Mouse (Mus musculus) thymus, postnatal 0 days (tissue): ENCODE results near the gene Pyroxd1. TPM values are rescaled to one million over a fixed set of nuclear protein-coding genes. Genes with fewer than 3 reads are reported as not detected.

ENCODE experiments used
- DNase-seq: peaks from one replicate; pipeline ENCODE4 v3.0.0-alpha.2; 2015; ENCODE audit warnings: low spot score
- polyA plus RNA-seq: library from polyadenylated mRNA; unstranded; fragments of >200 nt; fragmentation: Nextera tagmentation; extraction: Ambion mirVana; gene quantifications from 2 replicates; pipeline ENCODE4 v1.2.1, GENCODE M21; 2015

Pyroxd1 gene
- polyA plus RNA-seq, 1 experiment from 2014 or later: 22.6 TPM

- DNase-seq: no peak
Observed at GRCm38 (mm10) chr6:142369568-142369967, 24.1 kb downstream of the Pyroxd1 start.

GRCm38 (mm10) chr6:142377081-142377480, 31.6 kb downstream of the Pyroxd1 start:
- no peak for DNase-seq

- no peak for DNase-seq
Observed at GRCm38 (mm10) chr6:142378576-142379330, 33.3 kb downstream of the Pyroxd1 start.

- no peak for DNase-seq
Observed at GRCm38 (mm10) chr6:142379961-142380360, 34.5 kb downstream of the Pyroxd1 start.

- DNase-seq: no peak
Observed at GRCm38 (mm10) chr6:142381615-142382014, 36.2 kb downstream of the Pyroxd1 start.

GRCm38 (mm10) chr6:142384521-142384920, 39.1 kb downstream of the Pyroxd1 start:
- no peak for DNase-seq

- DNase-seq: no peak
Observed at GRCm38 (mm10) chr6:142386285-142387010, 41.0 kb downstream of the Pyroxd1 start.

GRCm38 (mm10) chr6:142387011-142387754, 41.7 kb downstream of the Pyroxd1 start, which contains the start of the genes Recql and Golt1b:
TSS of gene Recql (minus strand) at chr6:142387087.
TSS of gene Golt1b (plus strand) at chr6:142387221.
- peak; percentile 97 for DNase-seq

- no peak for DNase-seq
Observed at GRCm38 (mm10) chr6:142387755-142388271, 42.4 kb downstream of the Pyroxd1 start.

GRCm38 (mm10) chr6:142389101-142389500, 43.6 kb downstream of the Pyroxd1 start:
- DNase-seq: no peak

- no peak for DNase-seq
Observed at GRCm38 (mm10) chr6:142392312-142392711, 46.9 kb downstream of the Pyroxd1 start.

- DNase-seq: no peak
Observed at GRCm38 (mm10) chr6:142394669-142395068, 49.2 kb downstream of the Pyroxd1 start.

GRCm38 (mm10) chr6:142395756-142396155, 50.3 kb downstream of the Pyroxd1 start:
- no peak for DNase-seq

- no peak for DNase-seq
Observed at GRCm38 (mm10) chr6:142411140-142411539, 65.7 kb downstream of the Pyroxd1 start.

Other genes with a start within 250 kb of the Pyroxd1 start
- gene Slco1a6, start 137.1 kb upstream of the Pyroxd1 start, polyA plus RNA-seq: not detected in 2 replicates
- 11.7 and 14.6 TPM in 2 replicates for gene Iapp, start 47.2 kb upstream of the Pyroxd1 start, polyA plus RNA-seq
- 0.54 and 0.65 TPM in 2 replicates for gene Slco1a5, start 22.7 kb upstream of the Pyroxd1 start, polyA plus RNA-seq
- 44.4 and 48.7 TPM in 2 replicates for gene Recql, start 41.4 kb downstream of the Pyroxd1 start, polyA plus RNA-seq
- 69.2 and 71.7 TPM in 2 replicates for gene Golt1b, start 41.6 kb downstream of the Pyroxd1 start, polyA plus RNA-seq
- gene Spx, start 67.8 kb downstream of the Pyroxd1 start, polyA plus RNA-seq: 0.22 and 0.24 TPM in 2 replicates
- 0.67 and 0.88 TPM in 2 replicates for gene Gys2, start 127.5 kb downstream of the Pyroxd1 start, polyA plus RNA-seq
- 527 and 536 TPM in 2 replicates for gene Ldhb, start 162.3 kb downstream of the Pyroxd1 start, polyA plus RNA-seq
- 11.2 and 12.1 TPM in 2 replicates for gene Kcnj8, start 226.0 kb downstream of the Pyroxd1 start, polyA plus RNA-seq